Mouse (Mus musculus) embryonic facial prominence, embryonic 12.5 days (tissue): ENCODE measurements around the gene Ugt1a2. TPM values are rescaled to one million over a fixed set of nuclear protein-coding genes. Genes with fewer than 3 reads are reported as not detected.
A peak's percentile ranks its signal among the peaks of the same experiment; 100 is the strongest.

ENCODE experiments used
- ATAC-seq: fragments of 200-750 bp; cut with Nextera tagmentation; 2 replicates; pipeline ENCODE4 v1.8.0; 2017; ENCODE audit not compliant: insufficient number of reproducible peaks, insufficient read depth, low FRiP score, low TSS enrichment
- H3K27ac ChIP-seq: fragments of 300-500 bp; sonication (generic); 2 replicates; pipeline ENCODE4 v1.5.1; 2016; ENCODE audit warnings: mild to moderate bottlenecking
- H3K27me3 ChIP-seq: fragments of 300-500 bp; sonication (generic); 2 replicates; pipeline ENCODE4 v1.6.1; 2016; ENCODE audit warnings: mild to moderate bottlenecking, moderate library complexity
- H3K36me3 ChIP-seq: fragments of 300-500 bp; sonication (generic); 2 replicates; pipeline ENCODE4 v1.6.1; 2016; ENCODE audit warnings: mild to moderate bottlenecking
- H3K4me1 ChIP-seq: fragments of 300-500 bp; sonication (generic); 2 replicates; pipeline ENCODE4 v1.6.1; 2016
- H3K4me2 ChIP-seq: fragments of 300-500 bp; sonication (generic); replicated peaks from 2 replicates; pipeline ENCODE4 v1.6.1; 2016; ENCODE audit warnings: mild to moderate bottlenecking, moderate library complexity
- H3K4me3 ChIP-seq: fragments of 300-500 bp; sonication (generic); 2 replicates; pipeline ENCODE4 v1.5.1; 2016; ENCODE audit warnings: mild to moderate bottlenecking
- H3K9ac ChIP-seq: fragments of 300-500 bp; sonication (generic); 2 replicates; pipeline ENCODE4 v1.6.1; 2016; ENCODE audit warnings: mild to moderate bottlenecking, moderate library complexity
- H3K9me3 ChIP-seq: fragments of 300-500 bp; sonication (generic); 2 replicates; pipeline ENCODE4 v1.6.1; 2016; ENCODE audit warnings: mild to moderate bottlenecking, moderate library complexity
- WGBS: fragments of 180-500 bp; shearing (Covaris S2); methylation state at CpG from one replicate; pipeline ENCODE4 v1.1.7; 2016; 5-methylcytosine and 5-hydroxymethylcytosine counted together
- polyA plus RNA-seq: library from polyadenylated mRNA; unstranded; fragments of >200 nt; fragmentation: Nextera tagmentation; extraction: Ambion mirVana; gene quantifications from 2 replicates; pipeline ENCODE4 v1.2.1, GENCODE M21; 2016

The Ugt1a2 gene
- polyA plus RNA-seq, 1 experiment from 2014 or later, result not detected

DNA sequence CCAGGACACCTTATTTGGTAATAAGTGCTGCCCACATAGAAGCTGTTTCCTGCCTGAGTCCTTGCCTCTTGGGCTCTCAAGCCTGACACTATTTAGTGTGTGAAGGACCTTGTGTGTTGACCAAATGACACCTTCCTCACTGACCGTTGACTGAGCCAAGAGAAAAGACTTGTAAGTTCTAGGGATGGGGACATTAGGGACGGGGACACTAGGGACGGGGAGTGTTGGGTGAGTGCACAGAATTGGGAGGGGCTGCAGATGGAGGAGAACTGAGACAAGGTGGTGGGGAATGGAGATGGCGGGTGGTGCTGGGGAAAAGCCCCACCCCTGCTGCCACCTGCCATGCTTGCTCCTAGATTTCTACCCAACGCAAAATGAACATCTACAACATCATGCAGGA is 29.6 kb downstream of the Ugt1a2 start:
- H3K4me1 ChIP-seq, result no peaks in the 10 kb centered on the region

GRCm38 (mm10) chr1:88230421-88230820 is 30.0 kb downstream of the Ugt1a2 start:
- H3K27ac ChIP-seq, result no peak overlapping the region
- H3K27me3 ChIP-seq, result no peaks in the 10 kb centered on the region
- no peaks in the 10 kb centered on the region for H3K4me1 ChIP-seq
- no peak overlapping the region for H3K9ac ChIP-seq
- no peak for ATAC-seq
- 70% methylated on average over 7 of the region's 7 CpGs for whole genome bisulfite sequencing
- peaks cover 98% of the 10 kb centered on the region for H3K9me3 ChIP-seq
- H3K4me3 ChIP-seq, result no peak overlapping the region
- H3K4me2 ChIP-seq, result no peak overlapping the region
- no peaks in the 10 kb centered on the region for H3K36me3 ChIP-seq

More for the DNA sequence above, 29.6 kb downstream of the Ugt1a2 start:
- H3K4me2 ChIP-seq, result no peak overlapping the region
- H3K9ac ChIP-seq, result no peak overlapping the region
- no peak overlapping the region for H3K4me3 ChIP-seq
- no peak for ATAC-seq
- no peaks in the 10 kb centered on the region for H3K27me3 ChIP-seq
- no peaks in the 10 kb centered on the region for H3K36me3 ChIP-seq
- H3K9me3 ChIP-seq, result peaks cover 96% of the 10 kb centered on the region
- WGBS, result 86% methylated on average over 5 of the region's 5 CpGs
- H3K27ac ChIP-seq, result no peak overlapping the region

- 74% methylated on average over 6 of the region's 6 CpGs for WGBS
- peaks cover 98% of the 10 kb centered on the region for H3K9me3 ChIP-seq
- H3K27me3 ChIP-seq, result no peaks in the 10 kb centered on the region
- no peak overlapping the region for H3K4me3 ChIP-seq
- no peak overlapping the region for H3K4me2 ChIP-seq
- H3K4me1 ChIP-seq, result no peaks in the 10 kb centered on the region
- H3K36me3 ChIP-seq, result no peaks in the 10 kb centered on the region
- no peak overlapping the region for H3K27ac ChIP-seq
- no peak overlapping the region for H3K9ac ChIP-seq
- no peak for ATAC-seq
These were observed 30.8 kb downstream of the Ugt1a2 start for GRCm38 (mm10) chr1:88230981-88231802.

DNA sequence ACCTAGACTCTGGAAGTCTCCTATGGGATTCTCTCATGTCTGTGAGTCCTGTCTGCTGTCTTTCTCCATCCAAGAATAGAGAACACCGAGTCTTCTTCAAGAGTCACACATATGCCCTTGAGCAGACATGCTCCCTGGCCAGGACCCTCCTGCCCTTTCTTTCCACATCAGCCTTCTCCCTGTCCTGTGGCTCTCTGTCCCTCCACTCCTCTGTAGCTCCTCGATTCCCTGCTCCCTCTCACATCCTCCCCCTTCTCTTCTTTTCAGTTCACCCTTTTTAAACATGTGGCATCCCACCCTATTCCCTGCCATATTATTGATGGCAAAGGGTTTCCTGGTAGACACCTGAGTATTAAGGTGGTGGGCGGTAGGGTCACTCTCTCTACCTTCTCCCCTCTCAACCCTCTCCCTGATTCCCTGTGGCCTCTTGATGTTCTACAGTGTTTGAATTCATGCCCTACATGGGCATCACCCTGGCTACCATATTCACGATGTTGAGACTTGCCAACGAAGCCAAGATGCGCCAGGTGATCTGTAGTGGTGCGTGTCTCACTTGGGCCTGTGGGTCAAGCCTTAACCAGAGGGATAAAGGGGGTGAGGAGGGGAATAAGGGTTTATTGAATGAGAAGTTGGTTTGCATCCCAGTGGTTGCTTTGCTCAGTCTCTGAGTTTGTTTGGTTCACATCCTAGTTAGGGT is 31.6 kb downstream of the Ugt1a2 start:
- Histone ChIP-seq H3K9me3 (peaks cover 96% of the 10 kb centered on the region), H3K4me1 (no peaks in the 10 kb centered on the region), H3K4me2 (no peak overlapping the region), H3K27ac (no peak overlapping the region), H3K27me3 (no peaks in the 10 kb centered on the region), H3K4me3 (no peak overlapping the region), H3K9ac (no peak overlapping the region), H3K36me3 (no peaks in the 10 kb centered on the region)
- WGBS, result 65% methylated on average over 7 of the region's 7 CpGs
- no peak for ATAC-seq

- Histone ChIP-seq H3K4me3 (no peak overlapping the region), H3K9me3 (peaks cover 97% of the 10 kb centered on the region), H3K36me3 (no peaks in the 10 kb centered on the region), H3K4me2 (no peak overlapping the region), H3K27ac (no peak overlapping the region), H3K4me1 (no peaks in the 10 kb centered on the region), H3K27me3 (no peaks in the 10 kb centered on the region), H3K9ac (no peak overlapping the region)
- ATAC-seq, result no peak
- WGBS, result 55% methylated on average over 3 of the region's 3 CpGs
These were observed 32.4 kb downstream of the Ugt1a2 start for GRCm38 (mm10) chr1:88232664-88233380.

GRCm38 (mm10) chr1:88233421-88234247 is 33.2 kb downstream of the Ugt1a2 start:
- Histone ChIP-seq H3K27ac (no peak overlapping the region), H3K4me1 (no peaks in the 10 kb centered on the region), H3K36me3 (no peaks in the 10 kb centered on the region), H3K9me3 (peaks cover 97% of the 10 kb centered on the region), H3K4me3 (no peak overlapping the region), H3K9ac (no peak overlapping the region), H3K4me2 (no peak overlapping the region), H3K27me3 (no peaks in the 10 kb centered on the region)
- no peak for ATAC-seq
- WGBS, result 68% methylated on average over 14 of the region's 14 CpGs

DNA sequence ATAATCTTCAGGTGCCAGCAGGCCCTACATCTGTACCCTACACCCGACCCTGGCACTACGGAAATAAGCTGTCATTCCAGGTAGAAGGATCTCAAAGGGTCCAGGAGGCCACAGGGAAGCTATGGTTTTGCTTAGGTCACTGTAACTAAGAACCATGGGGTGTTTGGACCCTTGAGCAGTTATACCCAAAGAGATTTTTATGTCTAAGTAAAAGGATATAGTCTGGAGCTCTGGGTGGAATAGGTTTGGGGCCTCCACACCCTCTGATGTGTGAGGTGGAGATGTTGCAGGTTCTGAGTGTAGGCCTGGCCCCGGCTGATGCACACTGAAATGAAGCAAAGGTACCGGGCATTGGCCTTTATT is 33.8 kb downstream of the Ugt1a2 start:
- WGBS, result 66% methylated on average over 4 of the region's 4 CpGs
- no peak for ATAC-seq
- no peak overlapping the region for H3K9ac ChIP-seq

GRCm38 (mm10) chr1:88234646-88235045 is 34.2 kb downstream of the Ugt1a2 start:
- no peak overlapping the region for H3K9ac ChIP-seq
- no peak overlapping the region for H3K4me2 ChIP-seq
- H3K4me1 ChIP-seq, result no peaks in the 10 kb centered on the region
- H3K27ac ChIP-seq, result no peak overlapping the region
- H3K36me3 ChIP-seq, result no peaks in the 10 kb centered on the region
- 46% methylated on average over 5 of the region's 5 CpGs for WGBS
- no peaks in the 10 kb centered on the region for H3K27me3 ChIP-seq
- no peak for ATAC-seq
- peaks cover 97% of the 10 kb centered on the region for H3K9me3 ChIP-seq
- no peak overlapping the region for H3K4me3 ChIP-seq

More for the DNA sequence above, 33.8 kb downstream of the Ugt1a2 start:
- Histone ChIP-seq H3K4me2 (no peak overlapping the region), H3K4me3 (no peak overlapping the region), H3K27ac (no peak overlapping the region), H3K27me3 (no peaks in the 10 kb centered on the region), H3K4me1 (no peaks in the 10 kb centered on the region), H3K36me3 (no peaks in the 10 kb centered on the region), H3K9me3 (peaks cover 97% of the 10 kb centered on the region)

GRCm38 (mm10) chr1:88235046-88235893 is 34.9 kb downstream of the Ugt1a2 start:
- ATAC-seq, result 0 out of 2 replicates have a peak, but pooled peaks have one; percentile 4
- Histone ChIP-seq H3K27me3 (no peaks in the 10 kb centered on the region), H3K4me3 (no peak overlapping the region), H3K4me2 (no peak overlapping the region), H3K4me1 (no peaks in the 10 kb centered on the region), H3K9ac (no peak overlapping the region), H3K9me3 (peaks cover 97% of the 10 kb centered on the region), H3K27ac (no peak overlapping the region), H3K36me3 (no peaks in the 10 kb centered on the region)
- WGBS, result 62% methylated on average over 11 of the region's 11 CpGs

- Histone ChIP-seq H3K36me3 (no peaks in the 10 kb centered on the region), H3K4me2 (no peak overlapping the region), H3K27me3 (no peaks in the 10 kb centered on the region), H3K4me3 (no peak overlapping the region), H3K4me1 (no peaks in the 10 kb centered on the region), H3K9ac (no peak overlapping the region), H3K9me3 (peaks cover 97% of the 10 kb centered on the region), H3K27ac (no peak overlapping the region)
- ATAC-seq, result no peak
- WGBS, result 62% methylated on average over 4 of the region's 4 CpGs
These were observed 35.6 kb downstream of the Ugt1a2 start for GRCm38 (mm10) chr1:88235894-88236415.
